Mouse (Mus musculus): ENCODE results near the gene Ppil3.

The Ppil3 gene

DNA sequence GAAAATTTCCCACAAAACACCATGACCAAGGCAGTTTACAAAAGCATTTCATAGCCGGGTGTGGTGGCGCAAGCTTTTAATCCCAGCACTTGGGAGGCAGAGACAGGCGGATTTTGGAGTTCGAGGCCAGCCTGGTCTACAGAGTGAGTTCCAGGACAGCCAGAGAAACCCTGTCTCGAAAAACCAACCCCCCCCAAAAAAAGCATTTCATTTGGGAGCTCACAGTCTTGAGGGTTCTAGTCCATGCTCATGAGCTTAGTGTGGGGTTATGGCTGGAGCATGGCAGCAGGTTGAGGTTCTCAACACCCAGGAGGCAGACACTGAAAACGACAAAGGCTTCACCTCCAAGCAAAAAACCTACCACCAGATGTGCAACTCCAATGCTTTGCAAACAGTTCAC lies 37.1 kb downstream of the Ppil3 start:
- no peak for DNase-seq

DNA sequence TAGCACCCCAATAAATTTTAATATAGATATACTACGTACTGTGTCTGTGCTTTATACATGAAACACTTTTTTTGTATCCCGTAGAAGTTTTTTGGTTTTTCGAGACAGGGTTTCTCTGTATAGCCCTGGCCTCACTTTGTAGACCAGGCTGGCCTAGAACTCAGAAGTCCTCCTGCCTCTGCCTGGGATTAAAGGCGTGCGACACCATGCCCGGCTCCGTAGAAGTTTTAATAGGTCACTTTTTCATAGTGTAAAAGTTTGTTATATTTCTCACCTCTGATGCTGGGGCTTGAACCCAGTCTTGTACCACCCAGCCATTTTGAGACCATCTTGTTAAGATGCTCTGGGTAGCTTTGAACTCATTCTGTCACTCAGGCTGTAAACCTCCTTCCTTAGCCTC lies 38.0 kb downstream of the Ppil3 start:
- no peak for DNase-seq

DNA sequence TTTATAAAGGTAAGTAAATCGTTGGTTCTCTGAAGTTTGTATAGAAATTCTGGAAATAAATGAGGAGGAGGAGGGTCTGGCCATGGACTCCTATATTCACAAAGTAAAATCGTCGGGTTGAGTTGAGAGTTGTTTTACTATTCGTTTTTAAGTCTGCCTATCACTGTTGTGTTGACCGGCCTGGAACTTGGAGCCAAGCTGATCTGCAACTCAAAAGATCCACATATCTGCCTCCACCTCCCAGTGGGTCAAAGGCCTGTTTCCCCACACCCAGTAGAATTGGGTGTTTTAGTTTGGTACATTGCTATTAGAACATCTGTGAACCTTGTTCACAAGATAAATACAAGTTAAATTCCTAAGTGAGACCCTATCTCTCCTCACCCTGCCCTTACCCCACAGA lies 41.5 kb downstream of the Ppil3 start:
- no peak for DNase-seq

DNA sequence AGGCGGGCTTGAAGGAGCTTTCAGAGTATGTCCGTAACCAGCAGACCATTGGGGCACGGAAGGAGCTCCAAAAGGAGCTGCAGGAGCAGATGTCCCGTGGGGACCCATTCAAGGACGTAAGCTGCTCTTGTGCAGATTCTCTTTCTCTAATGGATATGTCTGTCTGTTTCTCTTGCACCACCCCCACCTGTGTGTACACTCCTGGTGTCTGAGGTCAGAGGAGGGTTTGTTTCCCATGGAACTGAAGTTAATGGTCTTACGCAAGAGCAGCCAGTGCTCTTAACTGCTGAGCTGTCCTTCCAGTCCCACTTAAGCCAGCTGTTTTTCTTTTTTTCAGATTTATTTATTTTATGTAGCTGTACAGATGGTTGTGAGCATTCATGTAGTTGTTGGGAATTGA lies 43.9 kb downstream of the Ppil3 start:
- no peak for DNase-seq

DNA sequence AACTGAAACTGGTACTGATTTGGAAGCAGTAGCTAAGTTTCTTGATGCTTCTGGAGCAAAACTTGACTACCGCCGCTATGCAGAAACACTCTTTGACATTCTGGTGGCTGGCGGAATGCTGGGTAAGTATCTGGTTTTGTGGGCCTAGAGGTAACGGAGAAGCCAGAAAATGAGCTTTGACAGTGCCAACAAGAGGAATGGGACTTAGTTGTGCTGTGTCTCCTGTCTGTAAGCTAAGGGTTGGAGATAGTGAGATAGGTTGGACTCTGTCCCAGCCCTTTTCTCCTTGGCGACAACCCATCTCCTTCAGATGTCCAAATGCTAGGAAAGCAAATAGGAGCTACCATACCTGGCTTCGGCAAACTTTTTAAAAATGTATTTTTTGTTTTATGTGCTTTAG lies 47.6 kb downstream of the Ppil3 start:
- no peak for DNase-seq

DNA sequence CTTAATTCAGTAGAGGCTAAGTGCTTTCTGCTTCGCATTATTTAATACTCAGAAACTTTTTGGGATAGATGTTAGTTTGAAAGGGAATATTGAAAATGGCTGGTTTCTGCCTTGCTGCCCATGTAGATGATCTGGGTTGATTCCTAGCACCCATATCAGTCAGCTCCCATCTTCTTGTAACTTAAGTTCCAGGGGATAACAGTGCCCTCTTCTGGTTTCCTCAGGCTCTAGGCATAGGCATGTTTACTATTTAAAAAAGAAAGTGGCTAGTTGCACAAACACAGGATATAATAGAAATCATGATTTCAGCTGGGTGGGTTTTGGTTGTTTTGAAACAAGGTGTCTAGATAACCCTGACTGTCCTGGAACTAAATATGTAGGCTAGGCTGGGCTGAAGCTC lies 49.1 kb downstream of the Ppil3 start:
- no peak for DNase-seq

DNA sequence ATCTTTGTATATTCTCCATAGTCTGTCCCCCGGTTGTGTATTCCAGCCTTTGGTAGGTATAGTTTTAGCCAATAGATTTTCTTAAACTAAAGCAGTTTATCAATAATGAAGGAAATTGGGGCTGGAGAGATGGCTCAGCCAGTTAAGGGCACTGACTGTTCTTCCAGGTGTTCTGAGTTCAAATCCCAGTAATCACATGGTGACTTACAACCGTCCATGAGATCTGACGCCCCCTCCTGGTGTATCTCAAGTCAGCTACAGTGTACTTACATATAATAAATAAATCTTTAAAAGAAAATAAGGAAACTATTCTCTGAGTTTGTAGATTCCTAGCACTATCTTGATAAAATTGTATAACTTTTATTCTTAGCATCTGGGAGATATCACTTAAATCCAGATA lies 49.9 kb downstream of the Ppil3 start:
- no peak for DNase-seq

DNA sequence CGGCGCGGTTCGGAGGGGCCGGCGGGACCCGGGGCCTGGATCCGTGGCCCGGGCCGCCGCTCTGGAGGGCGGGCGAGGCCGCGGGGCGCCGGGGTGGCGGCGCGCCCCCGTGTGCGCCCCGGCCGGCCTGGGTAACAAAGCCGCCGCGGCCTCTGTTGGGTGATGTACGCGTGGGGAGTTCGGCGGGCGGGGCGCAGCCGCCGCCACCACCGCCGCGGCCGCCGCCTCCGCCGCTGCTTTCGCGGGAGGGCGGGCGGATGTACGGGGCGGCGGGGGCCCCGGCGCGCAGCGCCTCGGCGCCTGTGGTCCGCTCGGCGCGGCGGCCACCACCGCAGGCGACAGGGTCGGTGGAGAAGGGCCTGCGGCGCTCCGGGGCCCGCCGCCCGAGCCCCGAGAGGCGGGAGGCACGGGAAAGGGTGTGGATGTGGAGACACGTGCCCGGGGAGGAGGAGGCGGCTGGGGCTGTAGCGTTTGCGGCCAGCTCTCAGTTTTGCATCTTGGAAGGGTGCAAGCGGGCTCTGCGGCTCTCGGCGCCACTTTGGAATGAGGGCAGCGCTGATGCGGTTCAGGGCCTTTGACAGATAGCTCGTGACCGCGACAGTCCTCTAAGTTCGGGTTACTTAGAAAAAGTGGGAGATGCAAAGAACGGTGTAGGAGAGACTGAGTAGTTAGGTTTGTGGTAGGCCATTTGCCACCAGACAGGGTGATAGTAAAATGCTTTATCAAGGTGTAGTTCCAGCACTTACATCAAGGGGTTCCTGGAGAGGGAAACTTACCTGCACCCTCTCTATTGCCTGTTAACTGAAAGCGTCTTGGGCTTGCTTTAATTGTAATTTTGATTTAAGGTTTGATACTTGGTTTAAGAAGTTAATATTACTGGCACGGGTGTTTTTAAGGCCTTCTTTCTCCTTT lies 51.7 kb downstream of the Ppil3 start:
- DNase-seq: peak; percentile 48

DNA sequence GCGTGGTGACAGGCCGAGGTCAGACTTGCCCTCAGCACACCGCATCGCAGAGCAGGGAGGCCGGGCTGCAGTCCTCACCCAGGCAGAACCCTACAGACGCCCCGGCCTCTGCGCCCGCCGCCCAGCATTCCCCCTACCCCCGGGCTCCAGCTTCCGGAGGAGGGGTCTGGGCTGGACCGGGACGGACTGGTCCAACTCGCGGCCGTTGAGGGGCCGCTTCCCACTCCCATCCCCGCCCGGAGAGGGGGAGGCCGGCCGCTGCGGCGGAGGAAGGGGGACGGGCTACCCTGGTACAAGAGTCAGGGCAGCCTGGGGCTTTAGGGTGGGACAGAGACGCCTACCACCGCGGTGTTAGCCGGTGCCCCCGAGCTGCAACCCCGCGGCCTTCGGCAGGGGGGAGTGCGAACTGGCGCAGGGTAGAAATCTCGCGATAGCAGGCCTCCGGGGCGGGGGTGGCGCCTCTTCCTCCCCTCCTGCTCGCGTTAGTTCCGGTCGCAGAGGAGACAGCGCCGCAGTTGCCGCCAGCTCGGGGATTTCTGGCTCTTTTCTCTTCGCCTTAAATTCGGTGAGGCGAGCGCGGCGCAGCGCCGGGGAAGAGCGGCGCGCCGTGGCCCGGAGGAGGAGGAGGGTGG lies 52.5 kb downstream of the Ppil3 start, which contains the start of gene Bzw1:
Gene Bzw1, plus strand, starts transcription at position 247 of the 632 bp plus-strand sequence.
- peak; percentile 91 for DNase-seq

DNA sequence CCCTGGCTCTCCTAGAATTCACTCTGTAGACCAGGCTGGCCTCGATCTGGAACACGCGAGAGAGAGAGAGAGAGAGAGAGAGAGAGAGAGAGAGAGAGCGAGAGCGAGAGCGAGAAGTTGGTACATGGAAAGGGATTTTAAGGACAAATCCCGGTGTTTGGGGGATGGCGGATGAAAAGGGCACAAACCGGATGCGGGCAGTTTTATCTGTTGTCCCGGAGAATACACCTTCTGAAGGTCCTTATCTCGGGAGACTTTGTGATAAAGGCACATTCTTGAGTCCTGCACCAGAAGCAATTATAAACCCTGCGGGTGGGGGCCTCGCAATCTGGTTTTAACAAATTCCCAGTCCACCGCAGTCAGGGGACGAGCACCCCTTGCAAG lies 53.0 kb downstream of the Ppil3 start:
- DNase-seq: no peak

DNA sequence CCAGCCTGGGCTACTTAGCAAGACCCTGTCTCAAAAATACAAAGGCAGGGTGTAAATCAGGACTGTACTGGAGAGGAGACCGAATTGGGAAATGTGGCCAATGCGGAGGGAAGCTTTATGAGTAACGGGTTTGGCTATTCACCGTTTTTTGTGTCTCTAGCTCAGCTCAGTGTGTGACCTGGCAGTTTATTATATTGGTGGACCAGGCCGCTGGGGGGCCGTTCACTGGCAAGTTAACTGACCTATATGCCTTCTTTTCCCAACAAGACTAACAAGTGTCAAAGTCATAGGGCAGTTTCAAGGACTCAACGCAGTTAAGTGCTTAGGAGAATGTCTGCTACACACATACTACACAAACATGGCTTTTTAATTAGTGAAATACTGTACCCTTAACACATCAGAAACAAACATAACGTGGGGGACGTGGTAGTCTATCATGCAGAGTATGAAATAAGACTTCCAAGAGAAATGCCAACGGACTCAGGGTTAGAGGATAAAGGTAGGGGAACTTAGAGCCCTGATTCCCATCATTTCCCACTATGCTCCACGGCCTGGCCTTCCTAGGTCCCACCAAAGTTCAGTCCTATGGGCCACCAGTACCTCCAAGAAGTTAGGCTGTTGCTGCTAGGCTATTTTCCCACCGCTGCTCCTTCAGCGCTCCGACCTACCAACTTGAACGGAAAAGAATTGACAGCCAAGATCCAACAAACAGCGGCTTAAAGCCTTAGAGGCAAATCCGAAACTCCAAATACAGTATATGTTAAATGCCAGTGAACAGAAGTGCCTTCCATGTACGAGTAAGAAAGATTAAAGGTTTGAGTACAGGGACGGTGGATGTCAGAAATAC lies 53.6 kb downstream of the Ppil3 start:
- peak; percentile 23 for DNase-seq

DNA sequence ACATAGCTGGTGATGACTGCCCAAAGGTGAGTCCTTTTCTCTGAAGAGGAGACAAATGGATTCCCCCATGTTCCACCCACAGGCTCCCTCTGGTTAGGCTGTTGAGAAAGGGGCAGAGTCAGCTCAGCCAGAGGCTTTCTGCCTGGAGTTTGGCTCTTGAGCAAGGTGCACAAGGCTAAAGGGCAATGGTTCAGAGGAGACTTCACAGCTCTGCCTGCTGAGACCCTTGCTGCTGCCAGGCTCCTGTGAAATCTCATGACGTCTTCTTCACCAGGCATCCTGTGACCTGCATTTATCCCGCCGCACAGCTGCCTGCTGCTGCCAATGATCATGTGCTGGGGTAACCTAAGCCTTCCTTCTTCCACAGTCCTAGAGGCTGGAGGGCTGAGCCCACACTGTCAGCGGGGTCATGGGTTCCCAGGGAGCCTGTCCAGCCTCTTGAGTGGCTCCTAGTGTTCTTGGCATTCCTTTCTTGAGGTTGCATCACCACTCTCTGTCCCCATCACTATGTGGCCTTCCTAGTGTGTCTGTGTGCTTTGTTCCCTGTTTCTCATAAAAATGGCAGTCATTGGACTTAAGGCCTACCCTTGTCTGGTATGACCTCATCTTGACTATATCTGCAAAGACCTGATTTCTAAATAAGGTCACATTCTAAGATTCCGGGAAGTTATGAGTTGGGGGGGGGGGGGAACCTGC lies 62.6 kb downstream of the Ppil3 start:
- no peak for DNase-seq

Measured in cerebellum, adult 9-10 months (tissue).